Mouse (Mus musculus) spleen, adult 2 months (tissue): Measurements from ENCODE around the gene Lpp. TPM values are rescaled to one million over a fixed set of nuclear protein-coding genes. Genes with fewer than 3 reads are reported as not detected.

Experiments
- DNase-seq, 2 experiments: peaks; one replicate each; pipeline versions ENCODE4 v3.0.0 to v3.0.0-alpha.2; 2012 to 2021; ENCODE audit warnings: low spot score in 2 of 2, low read depth in 1 of 2
- H3K27ac ChIP-seq: fragments of 200-500 bp; 2 replicates; pipeline ENCODE4 v1.5.1; 2012; ENCODE audit warnings: low read length, inconsistent platforms; ENCODE audit not compliant: insufficient read depth
- H3K27me3 ChIP-seq: fragments of 200-500 bp; 2 replicates; pipeline ENCODE4 v1.6.1; 2012; ENCODE audit warnings: mild to moderate bottlenecking, moderate library complexity, low read length, inconsistent platforms; ENCODE audit not compliant: control insufficient read depth, insufficient read depth
- H3K36me3 ChIP-seq: fragments of 200-500 bp; 2 replicates; pipeline ENCODE4 v1.6.1; 2012; ENCODE audit warnings: mild to moderate bottlenecking, low read length, inconsistent platforms; ENCODE audit not compliant: control insufficient read depth, insufficient read depth
- H3K4me1 ChIP-seq: fragments of 200-500 bp; 2 replicates; pipeline ENCODE4 v1.6.1; 2011; ENCODE audit warnings: inconsistent platforms; ENCODE audit not compliant: control insufficient read depth, insufficient read depth, insufficient read length
- H3K4me3 ChIP-seq: fragments of 200-500 bp; 2 replicates; pipeline ENCODE4 v1.5.1; 2011; ENCODE audit warnings: mild to moderate bottlenecking, inconsistent platforms; ENCODE audit not compliant: insufficient read depth, insufficient read length; ENCODE audit errors: extremely low read depth
- CTCF ChIP-seq: fragments of 200-500 bp; IDR thresholded peaks from 2 replicates; pipeline ENCODE4 v1.5.1; 2011; ENCODE audit warnings: mild to moderate bottlenecking, inconsistent platforms; ENCODE audit not compliant: insufficient read depth, insufficient read length, insufficient replicate concordance; ENCODE audit errors: extremely low read depth
- POLR2A ChIP-seq: fragments of 200-500 bp; IDR thresholded peaks from 2 replicates; pipeline ENCODE4 v1.6.1; 2011; ENCODE audit warnings: low read depth, low read length, inconsistent platforms
- WGBS: fragments of 180-500 bp; shearing (Covaris S2); methylation state at CpG from one replicate; pipeline ENCODE4 v1.1.7; 2018; 5-methylcytosine and 5-hydroxymethylcytosine counted together
- polyA plus RNA-seq: library from polyadenylated mRNA; depleted of rRNA; stranded (reverse); fragments of >200 nt; gene quantifications from 2 replicates; pipeline ENCODE4 v1.2.3, GENCODE M21; 2012

Lpp gene
- polyA plus RNA-seq, 1 experiment = 8.2 TPM

- Histone ChIP-seq H3K27me3 (no peaks in the 10 kb centered on the region), H3K36me3 (no peaks in the 10 kb centered on the region), H3K27ac (no peak overlapping the region), H3K4me3 (no peak overlapping the region), H3K4me1 (peaks cover 10% of the 10 kb centered on the region; the same call in 1 of the 2 replicates)
- DNase-seq = no peak
- TF ChIP-seq CTCF (no peak), POLR2A (no peak)
- WGBS = 72% methylated on average over 3 of the region's 3 CpGs
Measured at GRCm38 (mm10) chr16:24473966-24474365, 80.7 kb downstream of the Lpp start.

GRCm38 (mm10) chr16:24474781-24475180, 81.5 kb downstream of the Lpp start:
- no peak overlapping the region for H3K4me3 ChIP-seq
- 35% methylated on average over 6 of the region's 6 CpGs for WGBS
- no peaks in the 10 kb centered on the region for H3K27me3 ChIP-seq
- H3K27ac ChIP-seq = no peak overlapping the region
- TF ChIP-seq POLR2A (no peak), CTCF (no peak)
- H3K4me1 ChIP-seq = peaks cover 15% of the 10 kb centered on the region; the same call in 1 of the 2 replicates
- no peaks in the 10 kb centered on the region for H3K36me3 ChIP-seq
- peak in 1 of 2 experiments; percentile 17 for DNase-seq

GRCm38 (mm10) chr16:24475305-24475947, 82.1 kb downstream of the Lpp start:
- Histone ChIP-seq H3K27ac (no peak overlapping the region), H3K36me3 (no peaks in the 10 kb centered on the region), H3K4me3 (no peak overlapping the region), H3K27me3 (no peaks in the 10 kb centered on the region), H3K4me1 (peaks cover 15% of the 10 kb centered on the region; the same call in 1 of the 2 replicates)
- TF ChIP-seq POLR2A = no peak
- TF ChIP-seq CTCF = no peak
- WGBS = 91% methylated on average over 8 of the region's 8 CpGs
- DNase-seq = no peak

GRCm38 (mm10) chr16:24476911-24477401, 83.6 kb downstream of the Lpp start:
- Histone ChIP-seq H3K27me3 (no peaks in the 10 kb centered on the region), H3K4me3 (no peak overlapping the region), H3K27ac (no peak overlapping the region), H3K4me1 (peaks cover 15% of the 10 kb centered on the region; the same call in 1 of the 2 replicates), H3K36me3 (no peaks in the 10 kb centered on the region)
- TF ChIP-seq CTCF (no peak), POLR2A (no peak)
- WGBS = 70% methylated on average over 3 of the region's 3 CpGs
- no peak for DNase-seq

GRCm38 (mm10) chr16:24478006-24478405, 84.7 kb downstream of the Lpp start:
- Histone ChIP-seq H3K4me1 (peaks cover 15% of the 10 kb centered on the region; the same call in 1 of the 2 replicates), H3K27ac (no peak overlapping the region), H3K27me3 (no peaks in the 10 kb centered on the region), H3K4me3 (no peak overlapping the region), H3K36me3 (no peaks in the 10 kb centered on the region)
- no peak for DNase-seq
- TF ChIP-seq POLR2A = no peak
- TF ChIP-seq CTCF = no peak
- 62% methylated on average over 1 of the region's 1 CpGs for WGBS

- no peak overlapping the region for H3K4me3 ChIP-seq
- TF ChIP-seq CTCF = no peak
- no peak for TF ChIP-seq POLR2A
- no peaks in the 10 kb centered on the region for H3K27me3 ChIP-seq
- no peaks in the 10 kb centered on the region for H3K36me3 ChIP-seq
- H3K27ac ChIP-seq = no peak overlapping the region
- WGBS = 47% methylated on average over 4 of the region's 4 CpGs
- DNase-seq = no peak
- peaks cover 15% of the 10 kb centered on the region; the same call in 1 of the 2 replicates for H3K4me1 ChIP-seq
Measured at GRCm38 (mm10) chr16:24478851-24479250, 85.5 kb downstream of the Lpp start.

- H3K4me3 ChIP-seq = no peak overlapping the region
- 91% methylated on average over 6 of the region's 6 CpGs for whole genome bisulfite sequencing
- DNase-seq = no peak
- no peaks in the 10 kb centered on the region for H3K36me3 ChIP-seq
- no peak for TF ChIP-seq POLR2A
- TF ChIP-seq CTCF = no peak
- peaks cover 12% of the 10 kb centered on the region; the same call in 1 of the 2 replicates for H3K4me1 ChIP-seq
- no peak overlapping the region for H3K27ac ChIP-seq
- H3K27me3 ChIP-seq = no peaks in the 10 kb centered on the region
Measured at GRCm38 (mm10) chr16:24482648-24483047, 89.3 kb downstream of the Lpp start.
